Mouse (Mus musculus) liver, postnatal 0 days (tissue): ENCODE results near the gene Gm10644.

Source experiments
- CTCF ChIP-seq: sonication (generic); IDR thresholded peaks from 2 replicates; pipeline ENCODE4 v1.5.1; 2016; ENCODE audit warnings: antibody characterized with exemption, low read depth
- EP300 ChIP-seq: IDR thresholded peaks from 2 replicates; pipeline ENCODE4 v1.6.1; 2016; ENCODE audit warnings: antibody characterized with exemption, low read depth, mild to moderate bottlenecking

DNA sequence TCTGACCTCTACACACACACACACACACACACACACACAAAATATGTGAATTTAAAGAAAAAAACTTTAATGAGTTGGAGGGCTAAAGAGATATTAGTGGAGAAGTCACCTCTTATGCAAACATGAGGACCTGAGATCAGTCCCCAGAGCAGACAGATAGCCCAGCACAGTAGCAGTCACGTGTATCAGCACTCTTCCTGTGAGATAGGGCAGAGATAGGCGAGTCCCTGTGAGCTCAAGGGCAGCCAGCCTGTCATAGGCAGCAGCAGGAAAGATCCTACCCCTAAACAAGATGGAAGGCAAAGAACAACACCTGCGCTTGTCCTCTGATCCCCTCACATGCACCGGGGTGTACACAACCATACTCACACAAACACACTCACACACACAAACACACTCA lies 27.4 kb upstream of the Gm10644 start:
- TF ChIP-seq CTCF (no peak), EP300 (no peak)
